Mouse (Mus musculus): ENCODE data around the gene Arhgap44. TPM values are rescaled to one million over a fixed set of nuclear protein-coding genes. Genes with fewer than 3 reads are reported as not detected.

The Arhgap44 gene
- polyA plus RNA-seq, 1 experiment from 2014 or later: 7.9 TPM

DNA sequence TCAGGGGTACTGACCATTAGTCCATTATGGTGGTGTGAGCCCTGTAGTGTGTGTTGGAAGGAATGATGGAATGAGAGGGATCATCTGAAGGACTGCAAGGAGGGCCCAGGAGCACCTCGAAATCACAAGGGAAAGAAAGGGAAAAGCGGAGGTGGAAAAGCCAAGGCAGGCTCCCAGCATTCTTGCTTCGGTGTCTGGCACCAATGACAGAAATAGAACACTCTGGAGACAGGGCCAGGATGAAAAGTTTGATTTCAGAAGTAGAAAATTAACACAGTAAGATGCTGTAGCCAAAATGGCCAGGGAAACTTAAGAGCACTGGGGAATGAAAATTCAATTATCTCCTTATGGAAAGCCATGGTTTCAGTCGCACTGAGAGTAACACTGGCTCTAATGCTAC lies 29.1 kb downstream of the Arhgap44 start:
- no peak for ATAC-seq (ENCODE audit: low FRiP score, low read depth)
- Histone ChIP-seq H3K27me3 (replicated peaks) (no peaks in the 10 kb centered on the region), H3K4me1 (peaks cover 3% of the 10 kb centered on the region; the same call in 1 of the 2 replicates), H3K9ac (no peak overlapping the region), H3K9me3 (no peaks in the 10 kb centered on the region), H3K36me3 (no peaks in the 10 kb centered on the region), H3K4me3 (no peak overlapping the region), H3K4me2 (replicated peaks) (no peak overlapping the region), H3K27ac (no peak overlapping the region)
- 91% methylated on average over 4 of the region's 4 CpGs for WGBS

- Histone ChIP-seq H3K9ac (no peak overlapping the region), H3K27me3 (replicated peaks) (no peaks in the 10 kb centered on the region), H3K9me3 (no peaks in the 10 kb centered on the region), H3K36me3 (no peaks in the 10 kb centered on the region), H3K27ac (no peak overlapping the region), H3K4me1 (peaks cover 9% of the 10 kb centered on the region; the same call in 1 of the 2 replicates), H3K4me2 (replicated peaks) (no peak overlapping the region), H3K4me3 (no peak overlapping the region)
- 84% methylated on average over 4 of the region's 4 CpGs for WGBS
- no peak for ATAC-seq (ENCODE audit: low FRiP score, low read depth)
Observed at GRCm38 (mm10) chr11:65129110-65129509, 33.7 kb downstream of the Arhgap44 start.

GRCm38 (mm10) chr11:65128666-65129065 lies 34.1 kb downstream of the Arhgap44 start:
- 92% methylated on average over 4 of the region's 4 CpGs for WGBS
- no peak overlapping the region for H3K27ac ChIP-seq
- H3K4me1 ChIP-seq: peaks cover 9% of the 10 kb centered on the region; the same call in 1 of the 2 replicates
- no peak overlapping the region for H3K9ac ChIP-seq
- no peak for ATAC-seq (ENCODE audit: low FRiP score, low read depth)
- H3K36me3 ChIP-seq: no peaks in the 10 kb centered on the region
- H3K9me3 ChIP-seq: no peaks in the 10 kb centered on the region
- H3K4me3 ChIP-seq: no peak overlapping the region
- H3K27me3 ChIP-seq (replicated peaks): no peaks in the 10 kb centered on the region
- no peak overlapping the region for H3K4me2 ChIP-seq (replicated peaks)

DNA sequence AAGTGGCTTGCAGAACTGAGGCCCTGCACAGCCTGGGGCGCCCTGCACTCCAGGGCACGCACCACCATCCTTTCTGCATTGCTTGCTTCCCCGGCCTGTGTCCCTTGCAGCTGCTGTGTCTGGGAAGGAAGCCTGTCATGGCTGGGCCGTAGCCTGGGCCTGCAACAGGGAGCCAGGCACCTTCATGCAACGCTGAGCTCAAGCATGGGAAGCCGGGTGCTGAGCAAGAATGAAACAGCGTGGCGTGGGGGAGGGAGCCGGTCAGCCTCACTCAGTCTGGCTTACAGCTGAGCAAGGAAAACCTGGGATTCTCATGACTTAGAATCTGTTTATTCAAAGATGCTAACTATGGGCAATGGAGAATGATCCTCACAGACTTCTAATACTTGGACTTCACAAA lies 36.2 kb downstream of the Arhgap44 start:
- H3K36me3 ChIP-seq: no peaks in the 10 kb centered on the region
- H3K27me3 ChIP-seq (replicated peaks): no peaks in the 10 kb centered on the region
- H3K4me3 ChIP-seq: no peak overlapping the region
- no peak overlapping the region for H3K27ac ChIP-seq
- 77% methylated on average over 9 of the region's 9 CpGs for WGBS
- H3K9me3 ChIP-seq: no peaks in the 10 kb centered on the region
- ATAC-seq (ENCODE audit: low FRiP score, low read depth): no peak
- no peak overlapping the region for H3K9ac ChIP-seq
- peaks cover 9% of the 10 kb centered on the region; the same call in 1 of the 2 replicates for H3K4me1 ChIP-seq
- H3K4me2 ChIP-seq (replicated peaks): no peak overlapping the region

GRCm38 (mm10) chr11:65124913-65125418 lies 37.8 kb downstream of the Arhgap44 start:
- H3K4me2 ChIP-seq (replicated peaks): 0 out of 2 replicates have a peak overlapping the region, but pooled peaks have one; percentile 10
- H3K9ac ChIP-seq: no peak overlapping the region
- no peak overlapping the region for H3K27ac ChIP-seq
- H3K4me1 ChIP-seq: peaks cover 9% of the 10 kb centered on the region; the same call in 1 of the 2 replicates
- H3K36me3 ChIP-seq: no peaks in the 10 kb centered on the region
- WGBS: 69% methylated on average over 8 of the region's 8 CpGs
- ATAC-seq (ENCODE audit: low FRiP score, low read depth): peak; percentile 92
- H3K4me3 ChIP-seq: no peak overlapping the region
- no peaks in the 10 kb centered on the region for H3K9me3 ChIP-seq
- no peaks in the 10 kb centered on the region for H3K27me3 ChIP-seq (replicated peaks)

- no peak overlapping the region for H3K9ac ChIP-seq
- H3K4me2 ChIP-seq (replicated peaks): no peak overlapping the region
- H3K9me3 ChIP-seq: no peaks in the 10 kb centered on the region
- H3K27ac ChIP-seq: no peak overlapping the region
- ATAC-seq (ENCODE audit: low FRiP score, low read depth): no peak
- peaks cover 5% of the 10 kb centered on the region; the same call in 1 of the 2 replicates for H3K4me1 ChIP-seq
- H3K4me3 ChIP-seq: no peak overlapping the region
- no peaks in the 10 kb centered on the region for H3K36me3 ChIP-seq
- WGBS: 90% methylated on average over 4 of the region's 4 CpGs
- no peaks in the 10 kb centered on the region for H3K27me3 ChIP-seq (replicated peaks)
Observed at GRCm38 (mm10) chr11:65120276-65120675, 42.5 kb downstream of the Arhgap44 start.

GRCm38 (mm10) chr11:65115811-65116210 lies 47.0 kb downstream of the Arhgap44 start:
- Histone ChIP-seq H3K4me1 (no peaks in the 10 kb centered on the region), H3K4me2 (replicated peaks) (no peak overlapping the region), H3K27me3 (replicated peaks) (no peaks in the 10 kb centered on the region), H3K27ac (no peak overlapping the region), H3K36me3 (no peaks in the 10 kb centered on the region), H3K4me3 (no peak overlapping the region), H3K9me3 (no peaks in the 10 kb centered on the region), H3K9ac (no peak overlapping the region)
- 91% methylated on average over 6 of the region's 6 CpGs for WGBS
- ATAC-seq (ENCODE audit: low FRiP score, low read depth): no peak

DNA sequence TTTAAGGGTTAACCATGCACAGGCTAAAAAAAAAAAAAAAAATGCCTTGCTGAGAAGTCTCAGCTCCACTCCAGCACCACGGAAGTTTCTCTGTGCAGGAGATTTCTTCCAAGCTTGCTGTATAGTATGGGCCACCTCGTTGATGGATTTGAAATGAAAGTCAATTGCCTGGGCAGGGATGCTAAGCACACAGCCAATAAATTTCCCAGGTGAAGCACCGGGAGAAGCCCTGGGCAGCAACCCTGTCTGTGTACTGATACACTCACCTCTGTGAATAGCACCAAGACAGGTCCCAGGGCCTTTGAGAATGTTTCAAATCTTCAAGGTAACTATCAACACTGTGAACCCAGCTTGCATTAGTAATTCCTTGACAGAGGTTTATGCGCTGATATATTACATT lies 50.7 kb downstream of the Arhgap44 start:
- no peak overlapping the region for H3K27ac ChIP-seq
- no peak overlapping the region for H3K4me3 ChIP-seq
- no peak overlapping the region for H3K4me2 ChIP-seq (replicated peaks)
- no peak for ATAC-seq (ENCODE audit: low FRiP score, low read depth)
- WGBS: 66% methylated on average over 4 of the region's 4 CpGs
- peaks cover 13% of the 10 kb centered on the region; the same call in 1 of the 2 replicates for H3K4me1 ChIP-seq
- no peaks in the 10 kb centered on the region for H3K27me3 ChIP-seq (replicated peaks)
- no peaks in the 10 kb centered on the region for H3K9me3 ChIP-seq
- no peak overlapping the region for H3K9ac ChIP-seq
- H3K36me3 ChIP-seq: no peaks in the 10 kb centered on the region

- H3K9ac ChIP-seq: no peak overlapping the region
- no peak overlapping the region for H3K4me3 ChIP-seq
- H3K27ac ChIP-seq: no peak overlapping the region
- H3K9me3 ChIP-seq: no peaks in the 10 kb centered on the region
- ATAC-seq (ENCODE audit: low FRiP score, low read depth): no peak
- peaks cover 13% of the 10 kb centered on the region; the same call in 1 of the 2 replicates for H3K4me1 ChIP-seq
- H3K4me2 ChIP-seq (replicated peaks): no peak overlapping the region
- H3K36me3 ChIP-seq: no peaks in the 10 kb centered on the region
- no peaks in the 10 kb centered on the region for H3K27me3 ChIP-seq (replicated peaks)
- WGBS: 61% methylated on average over 5 of the region's 5 CpGs
Observed at GRCm38 (mm10) chr11:65111651-65112050, 51.1 kb downstream of the Arhgap44 start.

DNA sequence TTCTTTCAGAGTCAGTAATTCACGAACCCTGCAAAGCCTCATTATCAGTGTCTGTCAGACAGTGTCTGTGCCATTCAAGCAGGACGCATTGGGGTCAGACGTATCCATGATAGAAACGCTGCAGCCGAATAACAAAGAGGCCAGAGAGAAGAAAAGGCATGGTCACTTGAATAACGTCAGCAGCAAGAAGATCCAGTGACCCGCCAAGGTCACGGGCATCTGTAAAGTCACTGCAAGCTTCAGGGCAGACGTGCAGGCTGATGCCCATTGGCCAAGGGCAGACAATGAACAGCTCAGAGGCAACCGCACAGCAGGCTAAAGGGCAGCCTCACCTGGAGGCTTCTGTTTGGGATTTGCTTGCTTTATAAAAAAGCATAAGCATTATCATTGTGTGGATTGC lies 52.7 kb downstream of the Arhgap44 start:
- H3K27me3 ChIP-seq (replicated peaks): no peaks in the 10 kb centered on the region
- ATAC-seq (ENCODE audit: low FRiP score, low read depth): no peak
- H3K9me3 ChIP-seq: no peaks in the 10 kb centered on the region
- H3K4me3 ChIP-seq: no peak overlapping the region
- peaks cover 13% of the 10 kb centered on the region; the same call in 1 of the 2 replicates for H3K4me1 ChIP-seq
- H3K36me3 ChIP-seq: no peaks in the 10 kb centered on the region
- H3K4me2 ChIP-seq (replicated peaks): no peak overlapping the region
- WGBS: 40% methylated on average over 10 of the region's 10 CpGs
- H3K9ac ChIP-seq: no peak overlapping the region
- no peak overlapping the region for H3K27ac ChIP-seq

GRCm38 (mm10) chr11:65107734-65108171 lies 55.0 kb downstream of the Arhgap44 start:
- Histone ChIP-seq H3K4me3 (no peak overlapping the region), H3K27ac (no peak overlapping the region), H3K9me3 (no peaks in the 10 kb centered on the region), H3K36me3 (no peaks in the 10 kb centered on the region), H3K9ac (no peak overlapping the region), H3K27me3 (replicated peaks) (no peaks in the 10 kb centered on the region), H3K4me2 (replicated peaks) (no peak overlapping the region), H3K4me1 (peaks cover 13% of the 10 kb centered on the region; the same call in 1 of the 2 replicates)
- peak; percentile 53; the same call in 1 of the 2 replicates for ATAC-seq (ENCODE audit: low FRiP score, low read depth)
- WGBS: 72% methylated on average over 5 of the region's 5 CpGs

DNA sequence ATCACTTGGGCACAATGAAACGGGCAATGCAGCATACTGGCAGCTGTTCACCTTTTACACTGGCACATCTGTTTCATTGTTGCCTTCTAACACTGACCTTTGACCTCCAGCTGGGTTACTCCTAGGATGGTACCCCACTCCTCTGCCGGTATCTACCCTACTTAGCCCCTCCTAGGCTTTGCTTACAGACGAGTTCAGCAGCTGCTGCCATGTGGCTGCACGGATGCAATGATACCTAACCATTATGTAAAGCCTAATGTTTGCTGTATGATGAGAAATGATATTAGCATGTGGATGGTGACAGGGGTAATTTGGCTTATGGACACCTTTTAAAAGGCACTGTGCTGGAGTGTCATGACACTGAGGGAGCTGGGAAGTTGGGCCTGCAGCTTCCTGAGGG lies 55.6 kb downstream of the Arhgap44 start:
- Histone ChIP-seq H3K4me1 (peaks cover 13% of the 10 kb centered on the region; the same call in 1 of the 2 replicates), H3K27me3 (replicated peaks) (no peaks in the 10 kb centered on the region), H3K9me3 (no peaks in the 10 kb centered on the region), H3K4me3 (no peak overlapping the region), H3K36me3 (no peaks in the 10 kb centered on the region), H3K27ac (no peak overlapping the region), H3K9ac (no peak overlapping the region), H3K4me2 (replicated peaks) (no peak overlapping the region)
- ATAC-seq (ENCODE audit: low FRiP score, low read depth): no peak
- WGBS: 74% methylated on average over 4 of the region's 4 CpGs

DNA sequence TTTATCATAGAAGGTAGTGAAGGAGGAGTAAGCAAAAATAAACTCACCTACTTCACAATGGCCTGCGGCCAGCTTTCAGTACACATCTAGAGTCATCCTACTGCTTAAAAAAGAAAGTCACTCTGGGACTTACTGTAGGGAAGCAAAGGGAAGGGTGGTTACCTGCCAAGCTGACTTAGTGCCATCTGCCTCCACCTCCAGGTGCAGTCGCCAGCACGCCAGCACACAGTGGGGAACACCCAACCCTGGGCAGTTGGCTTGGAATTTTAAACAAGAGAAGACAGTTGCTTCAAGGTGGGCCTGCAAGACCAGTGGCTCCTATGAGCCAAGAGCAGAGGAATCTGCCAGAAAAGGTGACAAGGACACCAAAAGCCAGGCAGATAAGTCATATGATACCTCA lies 58.7 kb downstream of the Arhgap44 start:
- H3K27me3 ChIP-seq (replicated peaks): no peaks in the 10 kb centered on the region
- WGBS: 94% methylated on average over 3 of the region's 3 CpGs
- H3K9me3 ChIP-seq: no peaks in the 10 kb centered on the region
- H3K36me3 ChIP-seq: no peaks in the 10 kb centered on the region
- H3K4me2 ChIP-seq (replicated peaks): no peak overlapping the region
- 0 out of 2 replicates have a peak, but pooled peaks cover 6% of the 10 kb centered on the region for H3K4me1 ChIP-seq
- H3K9ac ChIP-seq: no peak overlapping the region
- no peak overlapping the region for H3K27ac ChIP-seq
- no peak for ATAC-seq (ENCODE audit: low FRiP score, low read depth)
- H3K4me3 ChIP-seq: no peak overlapping the region

Data from neural tube, embryonic 12.5 days (tissue).